Mouse (Mus musculus) heart, postnatal 0 days (tissue): ENCODE measurements around the gene Gm17545. TPM values are rescaled to one million over a fixed set of nuclear protein-coding genes. Genes with fewer than 3 reads are reported as not detected.

ENCODE experiments used
- ATAC-seq: fragments of 200-750 bp; cut with Nextera tagmentation; 2 replicates; pipeline ENCODE4 v1.8.0; 2017; ENCODE audit warnings: low read depth, moderate number of reproducible peaks, moderate library complexity; ENCODE audit not compliant: insufficient read depth
- DNase-seq: peaks from one replicate; pipeline ENCODE4 v3.0.0-alpha.2; 2016; ENCODE audit warnings: low spot score
- H3K27ac ChIP-seq: fragments of 300-500 bp; sonication (generic); 2 replicates; pipeline ENCODE4 v1.5.1; 2014; ENCODE audit warnings: low read depth, mild to moderate bottlenecking
- H3K27me3 ChIP-seq: fragments of 300-500 bp; sonication (generic); 2 replicates; pipeline ENCODE4 v1.6.1; 2014; ENCODE audit warnings: low read length, mixed read lengths; ENCODE audit not compliant: control insufficient read depth, insufficient read depth
- H3K36me3 ChIP-seq: fragments of 300-500 bp; sonication (generic); replicated peaks from 2 replicates; pipeline ENCODE4 v1.6.1; 2014; ENCODE audit warnings: low read length, mixed read lengths; ENCODE audit not compliant: control insufficient read depth, insufficient read depth
- H3K4me1 ChIP-seq: fragments of 300-500 bp; sonication (generic); 2 replicates; pipeline ENCODE4 v1.6.1; 2014; ENCODE audit warnings: antibody characterized with exemption; ENCODE audit not compliant: control insufficient read depth, insufficient read depth
- H3K4me2 ChIP-seq: fragments of 300-500 bp; sonication (generic); 2 replicates; pipeline ENCODE4 v1.6.1; 2014; ENCODE audit warnings: low read depth, mild to moderate bottlenecking, low read length, moderate library complexity
- H3K4me3 ChIP-seq: fragments of 300-500 bp; sonication (generic); 2 replicates; pipeline ENCODE4 v1.5.1; 2014; ENCODE audit warnings: low read depth, low read length
- H3K9ac ChIP-seq: fragments of 300-500 bp; sonication (generic); replicated peaks from 2 replicates; pipeline ENCODE4 v1.6.1; 2014; ENCODE audit warnings: low read depth, low read length, mixed read lengths
- H3K9me3 ChIP-seq: fragments of 300-500 bp; sonication (generic); replicated peaks from 2 replicates; pipeline ENCODE4 v1.6.1; 2016; ENCODE audit warnings: low read length; ENCODE audit not compliant: control insufficient read depth
- CTCF ChIP-seq: IDR thresholded peaks from 2 replicates; pipeline ENCODE4 v1.5.1; 2016; ENCODE audit warnings: antibody characterized with exemption, control low read depth, low read depth
- EP300 ChIP-seq: IDR thresholded peaks from 2 replicates; pipeline ENCODE4 v1.6.1; 2016; ENCODE audit warnings: antibody characterized with exemption, low read depth
- WGBS: fragments of 180-500 bp; shearing (Covaris S2); extraction: QIAGEN DNeasy Blood & Tissue Kit; methylation state at CpG from one replicate; pipeline ENCODE4 v1.1.7; 2014; 5-methylcytosine and 5-hydroxymethylcytosine counted together
- polyA plus RNA-seq: library from polyadenylated mRNA; unstranded; fragments of >200 nt; fragmentation: Nextera tagmentation; extraction: Ambion mirVana; gene quantifications from 2 replicates; pipeline ENCODE4 v1.2.1, GENCODE M21; 2015
- total RNA-seq: library from RNA; depleted of rRNA; stranded (reverse); fragments of >200 nt; gene quantifications from 2 replicates; pipeline ENCODE4 v1.2.3, GENCODE M21; 2014; ENCODE audit warnings: low replicate concordance

The Gm17545 gene
- total and polyA plus RNA-seq, 2 experiments from 2014 or later, result not detected

GRCm38 (mm10) chr9:22468899-22469259, 14.8 kb downstream of the Gm17545 start:
- TF ChIP-seq EP300, result no peak
- no peak for TF ChIP-seq CTCF
- peaks cover 3% of the 10 kb centered on the region; the same call in 1 of the 2 replicates for H3K4me1 ChIP-seq
- H3K27me3 ChIP-seq, result no peaks in the 10 kb centered on the region
- no peak overlapping the region for H3K4me3 ChIP-seq
- H3K36me3 ChIP-seq, result 0 out of 2 replicates have a peak, but pooled peaks cover 4% of the 10 kb centered on the region
- no peaks in the 10 kb centered on the region for H3K9me3 ChIP-seq
- no peak overlapping the region for H3K27ac ChIP-seq
- ATAC-seq (no peak), DNase-seq (no peak)
- H3K4me2 ChIP-seq, result no peak overlapping the region
- no peak overlapping the region for H3K9ac ChIP-seq
- 79% methylated on average over 8 of the region's 8 CpGs for WGBS

GRCm38 (mm10) chr9:22469643-22470042, 15.6 kb downstream of the Gm17545 start, which contains the start of gene Rp9:
Gene Rp9 (minus strand): TSS chr9:22469743.
- 77% methylated on average over 3 of the region's 3 CpGs for WGBS
- peak within 1 kb of the TSS; percentile 90 for H3K4me3 ChIP-seq

GRCm38 (mm10) chr9:22475424-22475868, 21.4 kb downstream of the Gm17545 start, which contains the start of gene Bbs9:
Gene Bbs9 (plus strand): TSS chr9:22475715.
- ATAC-seq (peak; percentile 98), DNase-seq (peak; percentile 88)
- WGBS, result under 1% methylated on average over 25 of the region's 25 CpGs
- TF ChIP-seq CTCF (no peak), EP300 (no peak)
- Histone ChIP-seq H3K36me3 (no peaks in the 10 kb centered on the region), H3K9ac (peak within 1 kb of the TSS; percentile 71), H3K4me2 (peak within 1 kb of the TSS; percentile 99), H3K27ac (peak within 1 kb of the TSS; percentile 55; the same call in 1 of the 2 replicates), H3K9me3 (no peaks in the 10 kb centered on the region), H3K4me3 (peak within 1 kb of the TSS; percentile 86), H3K27me3 (no peaks in the 10 kb centered on the region), H3K4me1 (peaks cover 7% of the 10 kb centered on the region)

More at GRCm38 (mm10) chr9:22469643-22470042, 15.6 kb downstream of the Gm17545 start, which contains the start of gene Rp9:
- H3K36me3 ChIP-seq, result 0 out of 2 replicates have a peak, but pooled peaks cover 4% of the 10 kb centered on the region
- H3K9ac ChIP-seq, result peak within 1 kb of the TSS; percentile 89
- H3K27me3 ChIP-seq, result no peaks in the 10 kb centered on the region
- ATAC-seq (no peak), DNase-seq (no peak)
- no peak for TF ChIP-seq EP300
- TF ChIP-seq CTCF, result no peak
- H3K4me2 ChIP-seq, result peak within 1 kb of the TSS; percentile 93
- peak within 1 kb of the TSS; percentile 87 for H3K27ac ChIP-seq
- peaks cover 3% of the 10 kb centered on the region; the same call in 1 of the 2 replicates for H3K4me1 ChIP-seq
- no peaks in the 10 kb centered on the region for H3K9me3 ChIP-seq

GRCm38 (mm10) chr9:22476265-22476664, 22.2 kb downstream of the Gm17545 start:
- ATAC-seq, result no peak
- H3K27ac ChIP-seq, result peak overlapping the region; percentile 55; the same call in 1 of the 2 replicates
- no peaks in the 10 kb centered on the region for H3K9me3 ChIP-seq
- H3K4me3 ChIP-seq, result peak overlapping the region; percentile 86
- DNase-seq, result peak; percentile 15
- peak overlapping the region; percentile 99 for H3K4me2 ChIP-seq
- WGBS, result 5% methylated on average over 10 of the region's 10 CpGs
- H3K4me1 ChIP-seq, result peaks cover 7% of the 10 kb centered on the region
- TF ChIP-seq CTCF, result no peak
- TF ChIP-seq EP300, result no peak
- H3K9ac ChIP-seq, result peak overlapping the region; percentile 71
- no peaks in the 10 kb centered on the region for H3K27me3 ChIP-seq
- H3K36me3 ChIP-seq, result no peaks in the 10 kb centered on the region

- no peak overlapping the region for H3K4me3 ChIP-seq
- no peak overlapping the region for H3K27ac ChIP-seq
- H3K9ac ChIP-seq, result no peak overlapping the region
- no peaks in the 10 kb centered on the region for H3K9me3 ChIP-seq
- WGBS, result 92% methylated on average over 8 of the region's 8 CpGs
- DNase-seq, result no peak
- H3K36me3 ChIP-seq, result no peaks in the 10 kb centered on the region
- H3K4me2 ChIP-seq, result no peak overlapping the region
- no peaks in the 10 kb centered on the region for H3K27me3 ChIP-seq
- TF ChIP-seq CTCF (no peak), EP300 (no peak)
- H3K4me1 ChIP-seq, result peaks cover 7% of the 10 kb centered on the region
- no peak for ATAC-seq
Observed at GRCm38 (mm10) chr9:22478946-22479345, 24.9 kb downstream of the Gm17545 start.
